Mouse (Mus musculus): ENCODE data around the gene Spaar. TPM values are rescaled to one million over a fixed set of nuclear protein-coding genes. Genes with fewer than 3 reads are reported as not detected.
"Not testable (repeated sequence)": the region's sequence is repeated elsewhere in the genome, so short reads cannot be mapped to it uniquely, and the experiment has no call there.

Spaar gene
- total RNA-seq, 2 experiments from 2014 or later: 0.39 to 0.40 TPM

- no peak for DNase-seq (ENCODE audit: low spot score in 2 of 2)
These were observed 65.5 kb downstream of the Spaar start for GRCm38 (mm10) chr4:43795296-43795695.

DNA sequence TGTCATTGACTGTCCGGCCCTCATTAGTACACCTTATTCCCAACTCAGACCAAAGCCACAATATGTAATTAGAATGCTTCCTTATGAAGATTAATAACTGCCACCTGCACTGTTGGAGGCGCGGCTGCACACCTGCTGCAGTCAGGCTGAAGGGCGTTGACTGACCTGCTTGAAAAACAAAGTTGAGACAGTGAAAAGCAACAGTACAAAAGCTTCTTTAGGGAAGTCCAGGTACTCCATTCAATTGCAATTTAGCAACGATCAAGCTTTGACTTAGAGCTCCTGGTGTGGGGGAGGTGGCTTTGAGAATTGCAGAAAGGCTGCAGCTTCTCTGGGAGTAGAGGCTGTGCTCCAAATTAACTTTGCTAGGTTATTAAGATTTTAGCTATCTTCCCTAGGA is 66.0 kb downstream of the Spaar start:
- not testable (repeated sequence) for DNase-seq (ENCODE audit: low spot score in 2 of 2)

- no peak for DNase-seq (ENCODE audit: low spot score in 2 of 2)
These were observed 69.1 kb downstream of the Spaar start for GRCm38 (mm10) chr4:43798936-43799335.

Other genes starting within 250 kb of the Spaar start
- not detected for gene Sit1, start 246.3 kb upstream of the Spaar start, total RNA-seq (2021)
- 10 to 100 TPM; 30.2 to 35.7 TPM for gene Ccdc107, start 237.1 kb upstream of the Spaar start, total RNA-seq (2021)
- 1 to 10 TPM; 1.2 to 1.8 TPM for gene Arhgef39, start 230.3 kb upstream of the Spaar start, total RNA-seq (2021)
- 1 to 10 TPM in 1 of 2 experiments, under 1 TPM in 1; 0.54 to 1.7 TPM for gene Car9, start 223.1 kb upstream of the Spaar start, total RNA-seq (2021)
- gene Tpm2, start 206.3 kb upstream of the Spaar start, total RNA-seq (2021): 1 to 10 TPM; 5.0 to 7.4 TPM
- 10 to 100 TPM; 65.9 to 75.4 TPM for gene Creb3, start 167.7 kb upstream of the Spaar start, total RNA-seq (2021)
- 10 to 100 TPM; 54.4 to 69.7 TPM for gene Tln1, start 167.3 kb upstream of the Spaar start, total RNA-seq (2021)
- gene Rgp1, start 151.3 kb upstream of the Spaar start, total RNA-seq (2021): 10 to 100 TPM; 46.2 to 53.6 TPM
- 10 to 100 TPM; 56.8 to 57.7 TPM for gene Gba2, start 151.2 kb upstream of the Spaar start, total RNA-seq (2021)
- not detected for gene Msmp, start 145.5 kb upstream of the Spaar start, total RNA-seq (2021)
- gene Npr2, start 98.1 kb upstream of the Spaar start, total RNA-seq (2021): 10 to 100 TPM; 47.8 to 49.0 TPM
- gene Spag8, start 76.4 kb upstream of the Spaar start, total RNA-seq (2021): 1 to 10 TPM; 2.1 to 2.3 TPM
- gene Hint2, start 73.6 kb upstream of the Spaar start, total RNA-seq (2021): 10 to 100 TPM; 30.9 to 34.0 TPM
- gene Tmem8b, start 61.1 kb upstream of the Spaar start, total RNA-seq (2021): 10 to 100 TPM; 49.4 to 50.5 TPM
- gene Fam221b, start 60.9 kb upstream of the Spaar start, total RNA-seq (2021): 1 to 10 TPM in 1 of 2 experiments, under 1 TPM in 1; 0.53 to 1.0 TPM
- not detected for gene Olfr70, start 29.2 kb upstream of the Spaar start, total RNA-seq (2021)
- not detected for gene Olfr71, start 19.8 kb upstream of the Spaar start, total RNA-seq (2021)
- under 1 TPM; 0.45 to 0.48 TPM for gene Hrct1, start 2.8 kb upstream of the Spaar start, total RNA-seq (2021)
- not detected for gene Olfr159, start 41.0 kb downstream of the Spaar start, total RNA-seq (2021)
- not detected for gene Olfr156, start 93.9 kb downstream of the Spaar start, total RNA-seq (2021)
- gene Olfr157, start 110.2 kb downstream of the Spaar start, total RNA-seq (2021): not detected
- not detected for gene Olfr155, start 121.5 kb downstream of the Spaar start, total RNA-seq (2021)
- gene Reck, start 145.5 kb downstream of the Spaar start, total RNA-seq (2021): 1 to 10 TPM; 5.0 to 7.2 TPM
- gene Glipr2, start 227.4 kb downstream of the Spaar start, total RNA-seq (2021): 1 to 10 TPM; 1.9 to 2.4 TPM